Mouse (Mus musculus): ENCODE results near the gene Itga9. TPM values are rescaled to one million over a fixed set of nuclear protein-coding genes. Genes with fewer than 3 reads are reported as not detected.

The Itga9 gene
- total RNA-seq, 2 experiments from 2014 or later: 3.6 to 4.7 TPM

GRCm38 (mm10) chr9:118688248-118688647, 81.8 kb downstream of the Itga9 start:
- no peak for TF ChIP-seq CTCF (conservative IDR thresholded peaks at IDR 0.05)
- Histone ChIP-seq H3K4me3 (no peak overlapping the region), H3K27ac (no peak overlapping the region)
- no peak for DNase-seq (ENCODE audit: low spot score in 2 of 2)

GRCm38 (mm10) chr9:118688921-118689451, 82.5 kb downstream of the Itga9 start:
- DNase-seq (ENCODE audit: low spot score in 2 of 2): no peak
- H3K27ac ChIP-seq: no peak overlapping the region
- H3K4me3 ChIP-seq: no peak overlapping the region
- no peak for TF ChIP-seq CTCF (conservative IDR thresholded peaks at IDR 0.05)

GRCm38 (mm10) chr9:118693256-118693655, 86.8 kb downstream of the Itga9 start:
- no peak for TF ChIP-seq CTCF (conservative IDR thresholded peaks at IDR 0.05)
- no peak overlapping the region for H3K4me3 ChIP-seq
- H3K27ac ChIP-seq: peak overlapping the region; percentile 14; the same call in 1 of the 2 replicates
- peak; percentile 61 to 65 for DNase-seq (ENCODE audit: low spot score in 2 of 2)

- Histone ChIP-seq H3K4me3 (no peak overlapping the region), H3K27ac (no peak overlapping the region)
- DNase-seq (ENCODE audit: low spot score in 2 of 2): no peak
- no peak for TF ChIP-seq CTCF (conservative IDR thresholded peaks at IDR 0.05)
Measured at GRCm38 (mm10) chr9:118694420-118694825, 87.9 kb downstream of the Itga9 start.

GRCm38 (mm10) chr9:118698191-118698590, 91.7 kb downstream of the Itga9 start:
- no peak for TF ChIP-seq CTCF (conservative IDR thresholded peaks at IDR 0.05)
- Histone ChIP-seq H3K27ac (no peak overlapping the region), H3K4me3 (no peak overlapping the region)
- no peak for DNase-seq (ENCODE audit: low spot score in 2 of 2)

- Histone ChIP-seq H3K4me3 (no peak overlapping the region), H3K27ac (no peak overlapping the region)
- no peak for TF ChIP-seq CTCF (conservative IDR thresholded peaks at IDR 0.05)
- no peak for DNase-seq (ENCODE audit: low spot score in 2 of 2)
Measured at GRCm38 (mm10) chr9:118699716-118700115, 93.2 kb downstream of the Itga9 start.

GRCm38 (mm10) chr9:118700889-118701288, 94.4 kb downstream of the Itga9 start:
- TF ChIP-seq CTCF (conservative IDR thresholded peaks at IDR 0.05): no peak

GRCm38 (mm10) chr9:118701791-118702190, 95.3 kb downstream of the Itga9 start:
- Histone ChIP-seq H3K27ac (no peak overlapping the region), H3K4me3 (no peak overlapping the region)
- TF ChIP-seq CTCF (conservative IDR thresholded peaks at IDR 0.05): no peak
- DNase-seq (ENCODE audit: low spot score in 2 of 2): no peak

More at GRCm38 (mm10) chr9:118700889-118701288, 94.4 kb downstream of the Itga9 start:
- DNase-seq (ENCODE audit: low spot score in 2 of 2): no peak
- no peak overlapping the region for H3K27ac ChIP-seq
- H3K4me3 ChIP-seq: no peak overlapping the region

GRCm38 (mm10) chr9:118703146-118703545, 96.7 kb downstream of the Itga9 start:
- Histone ChIP-seq H3K4me3 (no peak overlapping the region), H3K27ac (no peak overlapping the region)
- DNase-seq (ENCODE audit: low spot score in 2 of 2): no peak
- TF ChIP-seq CTCF (conservative IDR thresholded peaks at IDR 0.05): peak; percentile 38

- Histone ChIP-seq H3K4me3 (no peak overlapping the region), H3K27ac (no peak overlapping the region)
- DNase-seq (ENCODE audit: low spot score in 2 of 2): no peak
- no peak for TF ChIP-seq CTCF (conservative IDR thresholded peaks at IDR 0.05)
Measured at GRCm38 (mm10) chr9:118705381-118706074, 99.0 kb downstream of the Itga9 start.

- TF ChIP-seq CTCF (conservative IDR thresholded peaks at IDR 0.05): no peak
- Histone ChIP-seq H3K27ac (no peak overlapping the region), H3K4me3 (no peak overlapping the region)
- DNase-seq (ENCODE audit: low spot score in 2 of 2): peak in 1 of 2 experiments; percentile 44
Measured at GRCm38 (mm10) chr9:118706176-118706975, 99.9 kb downstream of the Itga9 start.

- H3K4me3 ChIP-seq: no peak overlapping the region
- TF ChIP-seq CTCF (conservative IDR thresholded peaks at IDR 0.05): no peak
- no peak for DNase-seq (ENCODE audit: low spot score in 2 of 2)
- H3K27ac ChIP-seq: no peak overlapping the region
Measured at GRCm38 (mm10) chr9:118710625-118711024, 104.1 kb downstream of the Itga9 start.

- H3K4me3 ChIP-seq: no peak overlapping the region
- no peak for DNase-seq (ENCODE audit: low spot score in 2 of 2)
- no peak overlapping the region for H3K27ac ChIP-seq
- TF ChIP-seq CTCF (conservative IDR thresholded peaks at IDR 0.05): no peak
Measured at GRCm38 (mm10) chr9:118711749-118712148, 105.3 kb downstream of the Itga9 start.

All from layer of hippocampus, adult 2 months (tissue).